Mouse (Mus musculus) lung, postnatal 4 days (tissue): ENCODE data around the gene Kirrel2.

Source experiments
- DNase-seq, 2 experiments: peaks; one replicate each; pipeline ENCODE4 v3.0.0; 2021

Gene Kirrel2

GRCm38 (mm10) chr7:30450241-30450640 lies 7.2 kb downstream of the Kirrel2 start:
- DNase-seq: no peak

- DNase-seq: peak; percentile 64 to 68
Observed at GRCm38 (mm10) chr7:30444971-30445751, 12.3 kb downstream of the Kirrel2 start, which contains the start of gene Aplp1. Gene Aplp1 (minus strand): TSS chr7:30445535.

GRCm38 (mm10) chr7:30444154-30444970 lies 13.1 kb downstream of the Kirrel2 start:
- peak; percentile 25 to 44 for DNase-seq

GRCm38 (mm10) chr7:30443696-30444095 lies 13.8 kb downstream of the Kirrel2 start:
- no peak for DNase-seq

GRCm38 (mm10) chr7:30440697-30441096 lies 16.8 kb downstream of the Kirrel2 start:
- DNase-seq: peak; percentile 32 to 56

- DNase-seq: peak in 1 of 2 experiments; percentile 20
Observed at GRCm38 (mm10) chr7:30439734-30440133, 17.8 kb downstream of the Kirrel2 start.

GRCm38 (mm10) chr7:30436879-30437278 lies 20.6 kb downstream of the Kirrel2 start:
- no peak for DNase-seq

GRCm38 (mm10) chr7:30435156-30435555 lies 22.3 kb downstream of the Kirrel2 start:
- no peak for DNase-seq

GRCm38 (mm10) chr7:30434701-30435100 lies 22.8 kb downstream of the Kirrel2 start:
- no peak for DNase-seq

GRCm38 (mm10) chr7:30434238-30434637 lies 23.3 kb downstream of the Kirrel2 start:
- DNase-seq: peak in 1 of 2 experiments; percentile 72

- peak in 1 of 2 experiments; percentile 66 for DNase-seq
Observed at GRCm38 (mm10) chr7:30431793-30432192, 25.7 kb downstream of the Kirrel2 start.

- no peak for DNase-seq
Observed at GRCm38 (mm10) chr7:30430191-30430590, 27.3 kb downstream of the Kirrel2 start.

GRCm38 (mm10) chr7:30429327-30429726 lies 28.2 kb downstream of the Kirrel2 start:
- no peak for DNase-seq

- DNase-seq: peak in 1 of 2 experiments; percentile 48
Observed at GRCm38 (mm10) chr7:30423071-30423641, 34.3 kb downstream of the Kirrel2 start.

- peak in 1 of 2 experiments; percentile 27 for DNase-seq
Observed at GRCm38 (mm10) chr7:30422560-30422959, 34.9 kb downstream of the Kirrel2 start.

GRCm38 (mm10) chr7:30421890-30422435 lies 35.5 kb downstream of the Kirrel2 start:
- DNase-seq: peak; percentile 92

GRCm38 (mm10) chr7:30421175-30421889 lies 36.2 kb downstream of the Kirrel2 start, which contains the start of gene Nfkbid:
Gene Nfkbid (plus strand): TSS chr7:30421732.
- DNase-seq: peak; percentile 77 to 83

GRCm38 (mm10) chr7:30420673-30421072 lies 36.8 kb downstream of the Kirrel2 start:
- DNase-seq: no peak

GRCm38 (mm10) chr7:30419561-30420499 lies 37.7 kb downstream of the Kirrel2 start, which contains the start of gene Hcst:
Gene Hcst (minus strand): TSS chr7:30419854.
- DNase-seq: peak; percentile 56 to 62

GRCm38 (mm10) chr7:30417856-30418255 lies 39.6 kb downstream of the Kirrel2 start:
- peak in 1 of 2 experiments; percentile 38 for DNase-seq

GRCm38 (mm10) chr7:30413596-30413995 lies 43.9 kb downstream of the Kirrel2 start, which contains the start of gene Tyrobp:
Gene Tyrobp (plus strand): TSS chr7:30413760.
- peak; percentile 55 to 56 for DNase-seq
